Mouse (Mus musculus) heart, embryonic 16.5 days (tissue): Measurements from ENCODE around the gene Wee2. TPM values are rescaled to one million over a fixed set of nuclear protein-coding genes. Genes with fewer than 3 reads are reported as not detected.
A peak's percentile ranks its signal among the peaks of the same experiment; 100 is the strongest.

Source experiments
- ATAC-seq: fragments of 200-750 bp; cut with Nextera tagmentation; replicated peaks from 2 replicates; pipeline ENCODE4 v1.8.0; 2017; ENCODE audit warnings: moderate number of reproducible peaks; ENCODE audit not compliant: insufficient read depth, low FRiP score; ENCODE audit errors: extremely low read depth
- H3K27ac ChIP-seq: fragments of 300-500 bp; sonication (generic); 2 replicates; pipeline ENCODE4 v1.5.1; 2014; ENCODE audit warnings: mild to moderate bottlenecking, low read length, control low read depth, moderate library complexity
- H3K27me3 ChIP-seq: fragments of 300-500 bp; sonication (generic); 2 replicates; pipeline ENCODE4 v1.6.1; 2014; ENCODE audit warnings: low read length, mixed read lengths; ENCODE audit not compliant: control insufficient read depth, insufficient read depth
- H3K36me3 ChIP-seq: fragments of 300-500 bp; sonication (generic); 2 replicates; pipeline ENCODE4 v1.6.1; 2014; ENCODE audit not compliant: control insufficient read depth, insufficient read depth
- H3K4me1 ChIP-seq: fragments of 300-500 bp; sonication (generic); 2 replicates; pipeline ENCODE4 v1.6.1; 2014; ENCODE audit warnings: low read length, mixed read lengths; ENCODE audit not compliant: control insufficient read depth, insufficient read depth
- H3K4me2 ChIP-seq: fragments of 300-500 bp; sonication (generic); 2 replicates; pipeline ENCODE4 v1.6.1; 2014; ENCODE audit warnings: low read depth, mild to moderate bottlenecking, control low read depth, low read length
- H3K4me3 ChIP-seq: fragments of 300-500 bp; sonication (generic); 2 replicates; pipeline ENCODE4 v1.5.1; 2014; ENCODE audit warnings: mild to moderate bottlenecking, control low read depth, low read length
- H3K9ac ChIP-seq: fragments of 300-500 bp; sonication (generic); 2 replicates; pipeline ENCODE4 v1.6.1; 2014; ENCODE audit warnings: low read length, control low read depth
- H3K9me3 ChIP-seq: fragments of 300-500 bp; sonication (generic); replicated peaks from 2 replicates; pipeline ENCODE4 v1.6.1; 2016; ENCODE audit warnings: low read length; ENCODE audit not compliant: control insufficient read depth
- WGBS: fragments of 180-500 bp; shearing (Covaris S2); extraction: QIAGEN DNeasy Blood & Tissue Kit; methylation state at CpG from one replicate; pipeline ENCODE4 v1.1.7; 2014; 5-methylcytosine and 5-hydroxymethylcytosine counted together
- polyA plus RNA-seq: library from polyadenylated mRNA; unstranded; fragments of >200 nt; fragmentation: Nextera tagmentation; extraction: Ambion mirVana; gene quantifications from 2 replicates; pipeline ENCODE4 v1.2.1, GENCODE M21; 2015

Gene Wee2
- polyA plus RNA-seq, 1 experiment from 2014 or later: not detected

DNA sequence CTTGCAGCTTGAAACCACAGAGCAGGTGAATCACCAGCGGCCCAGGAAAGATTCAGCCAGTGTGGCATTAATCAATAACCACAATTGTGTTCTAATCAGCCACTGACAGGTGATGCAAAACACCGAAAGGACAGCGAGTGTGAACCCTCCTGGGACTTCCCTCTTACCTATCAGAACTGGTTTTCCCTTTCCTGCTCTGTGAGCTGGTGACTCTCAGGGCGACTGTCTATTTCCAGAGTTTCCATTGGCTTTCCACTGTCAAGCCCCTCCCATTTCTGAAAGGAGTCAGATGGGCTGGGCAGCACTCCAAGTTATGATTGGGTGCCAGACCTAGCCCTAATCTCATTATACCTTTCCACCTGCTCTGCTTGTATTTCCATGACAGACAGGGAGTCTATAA lies 7.5 kb upstream of the Wee2 start:
- H3K9ac ChIP-seq: no peak overlapping the region
- 0 out of 2 replicates have a peak, but pooled peaks cover 2% of the 10 kb centered on the region for H3K4me1 ChIP-seq
- H3K9me3 ChIP-seq: no peaks in the 10 kb centered on the region
- no peak for ATAC-seq
- no peak overlapping the region for H3K4me2 ChIP-seq
- 55% methylated on average over 4 of the region's 4 CpGs for WGBS
- H3K27ac ChIP-seq: no peak overlapping the region
- H3K4me3 ChIP-seq: no peak overlapping the region
- H3K36me3 ChIP-seq: no peaks in the 10 kb centered on the region
- H3K27me3 ChIP-seq: peaks cover 2% of the 10 kb centered on the region; the same call in 1 of the 2 replicates

DNA sequence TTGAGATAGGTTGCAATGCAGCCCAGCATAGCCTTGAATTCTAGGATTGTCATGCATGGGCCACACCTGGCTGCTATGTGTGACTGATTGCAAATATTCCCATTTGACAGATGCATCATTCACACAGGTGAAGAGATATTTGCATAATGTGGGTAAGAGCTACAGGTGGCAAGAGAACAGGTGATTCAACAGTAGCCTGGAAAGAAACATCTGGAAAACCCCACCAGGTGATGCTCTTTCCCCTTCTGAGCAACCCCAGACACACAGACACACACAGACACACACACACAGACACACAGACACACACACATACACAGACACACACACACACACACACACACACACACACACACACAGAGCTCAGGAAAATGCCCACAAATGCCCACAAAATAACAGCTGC lies 7.1 kb upstream of the Wee2 start:
- ATAC-seq: no peak
- H3K4me3 ChIP-seq: no peak overlapping the region

DNA sequence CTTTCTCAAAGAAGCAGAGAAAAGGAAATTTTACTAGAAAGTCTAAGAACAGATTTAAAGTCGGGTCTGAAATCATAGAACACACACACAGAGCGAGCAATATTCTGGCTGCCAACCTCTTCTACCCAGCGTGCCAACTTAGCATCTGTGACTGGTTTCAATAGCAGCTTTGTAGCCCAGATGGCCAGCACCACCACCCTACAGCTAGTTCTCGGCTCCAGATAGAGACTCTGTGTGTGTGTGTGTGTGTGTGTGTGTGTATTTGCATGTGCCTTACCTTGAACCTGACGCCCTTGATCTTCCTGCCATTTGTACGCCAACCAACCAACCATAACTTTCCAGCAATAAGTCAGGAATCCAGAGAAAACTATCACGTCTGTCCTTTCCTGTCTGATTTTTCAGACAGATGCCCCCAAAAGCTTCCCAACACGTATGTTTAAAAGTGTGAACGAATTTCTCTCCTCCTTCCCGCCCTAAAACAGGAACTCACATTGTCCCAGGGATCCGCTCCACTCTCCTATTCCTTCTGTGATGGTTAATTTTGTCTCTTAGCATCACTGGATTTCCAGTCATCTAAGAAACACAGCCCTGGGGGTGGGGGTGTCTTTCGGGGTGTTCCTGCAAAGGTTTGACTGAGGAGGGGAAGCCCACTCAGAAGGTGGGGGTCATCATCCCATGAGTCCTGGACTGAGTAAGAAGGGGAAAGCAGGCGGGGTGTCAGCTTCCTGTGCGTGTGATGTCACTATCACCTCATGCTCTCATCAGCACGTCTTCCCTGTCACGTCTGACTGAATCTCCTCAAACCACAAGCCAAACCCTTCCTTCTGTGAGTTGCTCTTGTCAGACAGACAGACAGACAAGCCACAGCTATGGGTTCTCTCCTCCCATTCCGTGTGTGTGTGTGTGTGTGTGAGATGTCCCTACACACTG lies 6.3 kb upstream of the Wee2 start:
- no peaks in the 10 kb centered on the region for H3K36me3 ChIP-seq
- no peak for ATAC-seq
- H3K4me1 ChIP-seq: 0 out of 2 replicates have a peak, but pooled peaks cover 2% of the 10 kb centered on the region
- peaks cover 2% of the 10 kb centered on the region; the same call in 1 of the 2 replicates for H3K27me3 ChIP-seq
- H3K4me2 ChIP-seq: no peak overlapping the region
- 80% methylated on average over 17 of the region's 17 CpGs for WGBS
- H3K27ac ChIP-seq: no peak overlapping the region
- H3K9ac ChIP-seq: no peak overlapping the region
- no peaks in the 10 kb centered on the region for H3K9me3 ChIP-seq
- no peak overlapping the region for H3K4me3 ChIP-seq

More for the DNA sequence above, 7.1 kb upstream of the Wee2 start:
- 0 out of 2 replicates have a peak, but pooled peaks cover 2% of the 10 kb centered on the region for H3K4me1 ChIP-seq
- H3K36me3 ChIP-seq: no peaks in the 10 kb centered on the region
- H3K27ac ChIP-seq: no peak overlapping the region
- H3K9me3 ChIP-seq: no peaks in the 10 kb centered on the region
- no peak overlapping the region for H3K9ac ChIP-seq
- H3K27me3 ChIP-seq: peaks cover 2% of the 10 kb centered on the region; the same call in 1 of the 2 replicates
- H3K4me2 ChIP-seq: no peak overlapping the region

DNA sequence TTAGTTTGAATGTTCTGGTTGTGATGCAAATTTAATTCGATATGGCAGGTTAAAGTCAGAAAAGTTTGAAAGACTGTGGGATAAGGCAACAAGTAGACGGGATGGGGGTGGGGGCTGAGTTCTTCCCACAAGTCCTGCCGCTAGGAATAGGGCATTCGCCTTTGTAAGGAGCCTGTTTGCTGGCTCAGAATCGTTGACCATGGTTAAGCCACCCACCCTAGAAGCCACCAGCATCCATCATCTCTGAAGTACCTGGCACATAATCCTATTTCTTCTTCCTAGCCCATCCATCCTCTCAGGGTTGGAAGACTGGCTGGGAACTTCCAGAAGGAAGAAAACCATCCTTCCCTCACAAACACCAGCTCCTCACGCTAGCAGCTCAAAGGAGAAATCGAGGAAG lies 4.2 kb upstream of the Wee2 start:
- H3K4me2 ChIP-seq: peak overlapping the region; percentile 96
- no peaks in the 10 kb centered on the region for H3K9me3 ChIP-seq
- no peak for ATAC-seq
- H3K27me3 ChIP-seq: peaks cover 5% of the 10 kb centered on the region; the same call in 1 of the 2 replicates
- 0 out of 2 replicates have a peak, but pooled peaks cover 2% of the 10 kb centered on the region for H3K4me1 ChIP-seq
- H3K27ac ChIP-seq: no peak overlapping the region
- WGBS: 13% methylated on average over 7 of the region's 7 CpGs
- H3K9ac ChIP-seq: no peak overlapping the region
- H3K4me3 ChIP-seq: peak overlapping the region; percentile 89
- H3K36me3 ChIP-seq: no peaks in the 10 kb centered on the region

DNA sequence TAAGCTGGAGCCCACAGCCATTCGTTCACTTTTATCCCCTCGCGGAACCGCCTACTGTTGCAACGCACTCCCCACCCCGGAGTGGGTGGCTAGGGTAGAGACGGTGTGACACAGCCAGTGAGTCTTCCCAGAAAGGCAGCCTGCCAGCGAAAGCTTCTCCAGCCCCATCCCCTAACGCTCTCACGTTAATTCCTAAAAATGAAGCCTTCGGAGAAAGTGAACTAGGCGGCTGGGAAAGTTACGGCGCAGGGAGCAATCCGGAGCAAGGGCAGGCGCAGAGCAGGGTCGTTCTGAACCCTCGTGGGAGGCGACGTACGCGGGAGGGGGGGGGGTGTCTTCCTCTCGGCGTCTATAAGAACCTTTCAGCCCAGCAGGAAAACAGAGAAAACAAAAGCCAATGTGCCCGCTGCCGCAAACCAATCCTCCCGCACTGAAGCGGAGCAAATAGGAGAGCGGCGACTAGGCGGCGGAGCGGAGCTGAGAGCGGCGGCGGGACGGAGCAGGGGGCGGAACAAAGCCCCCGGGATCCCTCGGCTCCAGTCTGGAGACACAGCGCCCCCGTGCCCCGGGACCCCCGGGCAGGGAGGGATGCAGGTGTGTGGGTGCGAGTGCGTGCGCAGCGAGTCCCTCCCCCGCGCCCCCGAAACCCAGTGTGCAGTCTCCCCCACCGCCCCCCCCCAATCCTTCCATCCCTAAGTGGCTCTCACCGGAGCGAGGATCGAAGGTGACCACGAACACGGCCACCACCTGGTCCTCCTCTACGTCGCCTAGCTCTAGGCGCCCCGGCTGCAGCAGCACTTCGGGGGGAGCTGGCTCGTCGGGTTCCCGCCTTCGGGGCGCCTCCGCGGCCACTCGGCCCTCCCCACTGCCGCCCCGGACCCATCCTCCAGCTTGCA lies 3.5 kb upstream of the Wee2 start:
- Histone ChIP-seq H3K4me1 (0 out of 2 replicates have a peak, but pooled peaks cover 2% of the 10 kb centered on the region), H3K4me2 (peak overlapping the region; percentile 96), H3K9me3 (no peaks in the 10 kb centered on the region), H3K9ac (peak overlapping the region; percentile 87), H3K27ac (0 out of 2 replicates have a peak overlapping the region, but pooled peaks have one; percentile 25), H3K27me3 (peaks cover 7% of the 10 kb centered on the region; the same call in 1 of the 2 replicates), H3K36me3 (no peaks in the 10 kb centered on the region), H3K4me3 (peak overlapping the region; percentile 89)
- peak; percentile 42 for ATAC-seq
- WGBS: under 1% methylated on average over 66 of the region's 72 CpGs

DNA sequence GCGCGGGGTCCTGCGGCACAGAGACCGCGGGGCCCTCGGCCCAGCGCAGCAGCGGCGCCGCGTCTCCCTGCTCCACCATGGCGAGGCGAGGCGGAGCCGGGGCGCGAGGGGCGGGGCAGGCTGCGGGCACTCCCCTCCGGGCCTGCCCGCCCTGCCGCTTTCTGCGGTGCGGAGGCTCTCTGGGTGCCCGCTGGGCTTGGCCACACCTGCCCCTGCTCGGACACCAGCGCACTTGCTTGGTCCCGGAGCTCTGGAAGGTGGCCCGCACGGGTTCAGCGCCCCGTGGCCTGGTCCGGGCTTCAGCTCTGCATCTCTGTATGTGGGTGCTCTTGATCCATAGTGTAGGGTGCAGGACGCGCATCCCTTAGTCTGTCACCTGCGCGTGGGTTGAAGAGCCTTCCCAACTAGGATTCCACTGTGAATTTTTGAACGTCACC lies 2.8 kb upstream of the Wee2 start, which contains the start of gene E330009J07Rik:
Gene E330009J07Rik (minus strand): TSS at position 89 of the 437 bp plus-strand sequence.
- no peaks in the 10 kb centered on the region for H3K36me3 ChIP-seq
- no peaks in the 10 kb centered on the region for H3K9me3 ChIP-seq
- H3K27ac ChIP-seq: 0 out of 2 replicates have a peak within 1 kb of the TSS, but pooled peaks have one; percentile 25
- peak within 1 kb of the TSS; percentile 89 for H3K4me3 ChIP-seq
- under 1% methylated on average over 38 of the region's 38 CpGs for WGBS
- H3K27me3 ChIP-seq: peaks cover 7% of the 10 kb centered on the region; the same call in 1 of the 2 replicates
- peak within 1 kb of the TSS; percentile 96 for H3K4me2 ChIP-seq
- ATAC-seq: peak; percentile 91
- H3K4me1 ChIP-seq: 0 out of 2 replicates have a peak, but pooled peaks cover 2% of the 10 kb centered on the region
- peak within 1 kb of the TSS; percentile 87 for H3K9ac ChIP-seq

DNA sequence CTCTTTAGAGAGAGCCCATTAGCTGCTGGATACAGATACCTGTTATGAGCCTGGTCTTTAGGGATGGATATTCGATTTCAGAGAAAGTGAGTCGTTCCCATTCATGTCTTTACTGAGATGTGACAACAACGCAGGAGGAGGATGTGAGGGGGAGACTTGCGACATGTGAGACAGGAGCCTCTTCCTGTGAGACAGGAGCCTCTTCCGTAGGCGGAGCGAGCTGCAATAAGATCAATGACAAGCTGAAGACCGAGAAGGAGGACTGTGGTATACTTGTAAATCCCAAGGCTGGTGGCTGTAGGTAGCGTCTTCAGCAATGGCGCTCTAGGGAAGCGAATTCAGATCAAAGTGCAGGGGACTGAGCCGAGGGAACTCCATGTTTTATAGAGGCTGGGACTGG lies 843 bp downstream of the Wee2 start:
- 0 out of 2 replicates have a peak, but pooled peaks cover 2% of the 10 kb centered on the region for H3K4me1 ChIP-seq
- H3K27me3 ChIP-seq: peaks cover 4% of the 10 kb centered on the region; the same call in 1 of the 2 replicates
- H3K36me3 ChIP-seq: no peaks in the 10 kb centered on the region
- H3K9ac ChIP-seq: no peak overlapping the region
- H3K4me3 ChIP-seq: no peak overlapping the region
- WGBS: 33% methylated on average over 12 of the region's 12 CpGs
- no peak overlapping the region for H3K27ac ChIP-seq
- no peak for ATAC-seq
- H3K9me3 ChIP-seq: no peaks in the 10 kb centered on the region
- H3K4me2 ChIP-seq: no peak overlapping the region

DNA sequence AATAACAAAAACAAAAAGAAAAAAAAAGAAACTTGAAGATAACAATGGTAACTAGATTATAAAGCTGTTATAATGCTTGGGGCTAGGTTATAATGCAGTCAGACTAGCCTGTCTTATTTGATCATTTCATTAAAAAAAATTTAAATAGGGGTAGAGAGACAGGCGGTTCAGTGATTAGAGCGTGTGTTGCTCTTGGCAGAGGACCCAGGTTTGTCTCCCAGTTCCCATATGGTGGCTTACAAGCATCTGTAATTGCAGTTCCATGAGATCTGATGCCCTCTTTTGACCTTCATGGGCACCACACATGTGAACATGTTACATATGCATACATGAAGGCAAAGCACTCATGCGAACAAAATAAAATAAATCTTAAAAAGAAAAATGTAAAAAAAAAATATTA lies 2.4 kb downstream of the Wee2 start:
- 58% methylated on average over 3 of the region's 3 CpGs for WGBS
- H3K27ac ChIP-seq: no peak overlapping the region
- peaks cover 4% of the 10 kb centered on the region; the same call in 1 of the 2 replicates for H3K27me3 ChIP-seq
- ATAC-seq: no peak
- no peaks in the 10 kb centered on the region for H3K9me3 ChIP-seq
- H3K4me1 ChIP-seq: no peaks in the 10 kb centered on the region
- no peaks in the 10 kb centered on the region for H3K36me3 ChIP-seq
- no peak overlapping the region for H3K4me2 ChIP-seq
- no peak overlapping the region for H3K9ac ChIP-seq
- H3K4me3 ChIP-seq: no peak overlapping the region
